Mouse (Mus musculus): ENCODE data around the gene Tubgcp2.

The Tubgcp2 gene

GRCm38 (mm10) chr7:139949893-139950282 lies 86.6 kb downstream of the Tubgcp2 start:
- DNase-seq (ENCODE audit: low read depth, low spot score): peak; percentile 71

DNA sequence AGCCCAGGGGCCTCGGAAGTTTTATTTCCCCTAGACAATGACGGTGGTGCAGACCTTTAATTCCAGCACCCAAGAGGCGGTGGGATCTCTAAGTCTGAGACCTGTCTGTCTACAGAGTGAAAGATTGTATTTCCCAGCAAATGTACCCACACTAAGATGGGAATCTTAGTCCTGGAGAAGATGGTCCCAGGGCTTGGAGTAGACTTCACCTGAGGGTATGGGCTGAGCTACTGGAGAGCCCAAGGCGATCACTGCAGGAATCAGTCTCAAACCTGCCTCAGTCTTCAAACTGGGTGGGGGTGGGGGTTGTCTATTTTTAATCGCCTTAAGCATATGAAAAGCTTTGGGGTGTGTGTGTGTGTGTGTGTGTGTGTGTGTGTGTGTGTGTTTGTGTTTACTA lies 90.4 kb downstream of the Tubgcp2 start:
- DNase-seq (ENCODE audit: low read depth, low spot score): no peak

Data from CD4-positive helper T cell, adult 2 months (primary cell).